ENCODE assay signal across 10 mouse cellular contexts in the genomic region with DNA sequence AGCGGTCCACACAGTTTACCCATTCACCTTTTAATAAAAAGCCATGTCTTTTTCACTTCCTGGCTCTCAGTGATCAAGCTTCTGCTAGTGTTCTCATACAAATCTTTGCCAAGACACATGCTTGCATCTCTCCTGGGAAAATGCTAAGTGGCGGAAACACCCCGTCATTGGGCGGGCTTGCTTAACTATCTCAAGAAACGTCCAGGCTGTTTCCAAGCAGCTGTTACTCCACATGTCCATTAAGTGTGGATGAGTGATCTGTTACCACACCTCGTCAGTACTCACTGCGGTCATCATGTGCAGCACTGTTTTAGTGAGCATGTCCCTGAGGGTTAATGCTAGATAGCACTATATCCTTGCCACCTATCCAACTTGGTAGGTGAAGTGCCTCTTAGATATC. TPM values are rescaled to one million over a fixed set of nuclear protein-coding genes. Genes with fewer than 3 reads are reported as not detected.
DNase-seq lines count a peak whose midpoint lies in the region; TF ChIP-seq lines count a peak whose summit lies in the region.
"Had no signal": no experiment of that assay in that cellular context is flagged by ENCODE, and none has a peak within 500 bp of the region (broad histone marks: within the 10 kb centered on the region; RNA-seq: fewer than 3 reads in every experiment).

No protein-coding gene starts in this region.

- TF ChIP-seq EP300 in heart, adult 2 months (IDR thresholded peaks at IDR 0.05; ENCODE audit: insufficient read depth, low read depth, low read length) = peak; percentile 82

- no peak for TF ChIP-seq CTCF in lung, adult 2 months (IDR thresholded peaks at IDR 0.05; ENCODE audit: insufficient read depth, low read length)
- no peak for TF ChIP-seq CTCF in heart, adult 2 months (IDR thresholded peaks at IDR 0.05)

- 69% methylated on average over 7 of the region's 7 CpGs for WGBS in lung, adult 2 months
- whole genome bisulfite sequencing in heart, adult 2 months = 62% methylated on average over 7 of the region's 7 CpGs
- 90% methylated on average over 7 of the region's 7 CpGs for WGBS in embryonic facial prominence, embryonic 10.5 days

- no peak overlapping the region for H3K9ac ChIP-seq in heart, adult 2 months (ENCODE audit: low read depth, low read length)
- H3K9ac ChIP-seq: forebrain, embryonic 12.5 days; neural tube, embryonic 15.5 days had no signal

- no peaks in the 10 kb centered on the region for H3K9me3 ChIP-seq in embryonic facial prominence, embryonic 10.5 days
- H3K9me3 ChIP-seq: forebrain, embryonic 12.5 days; neural tube, embryonic 15.5 days had no signal

- H3K79me2 ChIP-seq in heart, adult 2 months (replicated peaks; ENCODE audit: control insufficient read depth, insufficient read depth, low read length) = no peaks in the 10 kb centered on the region

- H3K4me3 ChIP-seq in lung, adult 2 months (replicated peaks; ENCODE audit: extremely low read depth, low read depth, low read length) = no peak overlapping the region
- H3K4me3 ChIP-seq in heart, adult 2 months = no peak overlapping the region
- no peak overlapping the region for H3K4me3 ChIP-seq in embryonic facial prominence, embryonic 10.5 days
- H3K4me3 ChIP-seq: forebrain, embryonic 12.5 days; neural tube, embryonic 15.5 days had no signal

- TF ChIP-seq POLR2A in lung, adult 2 months (IDR thresholded peaks at IDR 0.05; ENCODE audit: borderline replicate concordance, extremely low read depth, low read depth, low read length) = no peak
- peak; percentile 24; the same call in 1 of the 2 replicates for TF ChIP-seq POLR2A in heart, adult 2 months (IDR thresholded peaks at IDR 0.05; ENCODE audit: insufficient read depth, low read depth, low read length)

- no peaks in the 10 kb centered on the region for H3K27me3 ChIP-seq in heart, adult 2 months (ENCODE audit: control insufficient read depth, insufficient read depth, low read length)
- no peaks in the 10 kb centered on the region for H3K27me3 ChIP-seq in embryonic facial prominence, embryonic 10.5 days (replicated peaks; ENCODE audit: low read depth, poor library complexity, severe bottlenecking)
- H3K27me3 ChIP-seq: forebrain, embryonic 12.5 days; neural tube, embryonic 15.5 days had no signal

- peak; percentile 33 to 58 for DNase-seq in lung, adult 18-20 months
- DNase-seq in lung, adult 2 months = no peak
- DNase-seq in heart, adult 2 months = peak; percentile 66 to 79
- DNase-seq in kidney, postnatal 36 days = peak; percentile 31 to 38
- DNase-seq in right cerebral cortex, postnatal 36 days (ENCODE audit: low spot score in 2 of 2) = no peak
- DNase-seq in embryonic facial prominence, embryonic 10.5 days (ENCODE audit: low spot score) = no peak
- DNase-seq in adrenal gland, adult 18-20 months (ENCODE audit: low spot score in 2 of 2) = no peak

- H3K27ac ChIP-seq in heart, adult 2 months = peak overlapping the region; percentile 39
- no peak overlapping the region for H3K27ac ChIP-seq in embryonic facial prominence, embryonic 10.5 days (replicated peaks)
- H3K27ac ChIP-seq: forebrain, embryonic 12.5 days; neural tube, embryonic 15.5 days had no signal

- H3K36me3 ChIP-seq in heart, adult 2 months (ENCODE audit: control insufficient read depth, insufficient read depth, low read length) = no peaks in the 10 kb centered on the region
- no peaks in the 10 kb centered on the region for H3K36me3 ChIP-seq in embryonic facial prominence, embryonic 10.5 days (replicated peaks)
- H3K36me3 ChIP-seq: forebrain, embryonic 12.5 days; neural tube, embryonic 15.5 days had no signal

- intact Hi-C loops in heart, adult 2 months (cut with DNase I) = no loop called here

- no peaks in the 10 kb centered on the region for H3K4me1 ChIP-seq in lung, adult 2 months (ENCODE audit: control insufficient read depth, insufficient read depth, low read length)
- H3K4me1 ChIP-seq in heart, adult 2 months (ENCODE audit: control insufficient read depth, insufficient read depth, low read length) = peaks cover 4% of the 10 kb centered on the region; the same call in 1 of the 2 replicates
- H3K4me1 ChIP-seq in embryonic facial prominence, embryonic 10.5 days = peaks cover 3% of the 10 kb centered on the region
- H3K4me1 ChIP-seq: neural tube, embryonic 15.5 days had no signal

RNA-seq across cellular contexts. Expression of gene Thbs2, which starts 26.2 kb away (rescaled TPM):
- polyA plus RNA-seq in lung, adult 2 months (2012; rRNA removed) = 2.3 and 3.5 TPM in 2 replicates
- 10 to 100 TPM; 12.2 to 21.0 TPM for total RNA-seq in heart, adult 2 months (2021)
- 10.8 and 22.0 TPM in 2 replicates for polyA plus RNA-seq in heart, adult 2 months (2012; rRNA removed)
- 1.3 and 1.9 TPM in 2 replicates for polyA plus RNA-seq in embryonic facial prominence, embryonic 10.5 days (2016; fragmentation: Nextera tagmentation; extraction: Ambion mirVana)
- 1 to 10 TPM; 2.6 to 3.4 TPM for total RNA-seq in adrenal gland, adult 18-20 months (2021)
- total RNA-seq: MEL had no signal

Comparison
In these comparisons a context has a peak if more than half of its experiments do, and no peak if none do; other contexts are left out.
1. DNase-seq: peak in lung, adult 18-20 months (2 of 2), heart, adult 2 months (2 of 2) and kidney, postnatal 36 days (2 of 2); none in lung, adult 2 months (single experiment), right cerebral cortex, postnatal 36 days (0 of 2), embryonic facial prominence, embryonic 10.5 days (single experiment) and adrenal gland, adult 18-20 months (0 of 2).